Mouse (Mus musculus) lung, embryonic 15.5 days (tissue): Measurements from ENCODE around the gene Eral1. TPM values are rescaled to one million over a fixed set of nuclear protein-coding genes. Genes with fewer than 3 reads are reported as not detected.
A peak's percentile ranks its signal among the peaks of the same experiment; 100 is the strongest.
"Not testable (repeated sequence)": the region's sequence is repeated elsewhere in the genome, so short reads cannot be mapped to it uniquely, and the experiment has no call there.

Experiments
- ATAC-seq: fragments of 200-750 bp; cut with Nextera tagmentation; 2 replicates; pipeline ENCODE4 v1.8.0; 2017; ENCODE audit warnings: moderate number of reproducible peaks, borderline replicate concordance; ENCODE audit not compliant: low FRiP score, low TSS enrichment; ENCODE audit errors: extremely low read depth
- H3K27ac ChIP-seq: fragments of 300-500 bp; sonication (generic); 2 replicates; pipeline ENCODE4 v1.5.1; 2015; ENCODE audit warnings: moderate library complexity, mild to moderate bottlenecking, inconsistent platforms
- H3K27me3 ChIP-seq: fragments of 300-500 bp; sonication (generic); 2 replicates; pipeline ENCODE4 v1.6.1; 2015; ENCODE audit warnings: inconsistent platforms
- H3K36me3 ChIP-seq: fragments of 300-500 bp; sonication (generic); 2 replicates; pipeline ENCODE4 v1.6.1; 2015; ENCODE audit warnings: inconsistent platforms
- H3K4me1 ChIP-seq: fragments of 300-500 bp; sonication (generic); 2 replicates; pipeline ENCODE4 v1.6.1; 2015; ENCODE audit warnings: inconsistent platforms
- H3K4me2 ChIP-seq: fragments of 300-500 bp; sonication (generic); 2 replicates; pipeline ENCODE4 v1.6.1; 2015; ENCODE audit warnings: inconsistent platforms, mild to moderate bottlenecking, moderate library complexity
- H3K4me3 ChIP-seq: fragments of 300-500 bp; sonication (generic); 2 replicates; pipeline ENCODE4 v1.5.1; 2015; ENCODE audit warnings: mild to moderate bottlenecking, inconsistent platforms
- H3K9ac ChIP-seq: fragments of 300-500 bp; sonication (generic); 2 replicates; pipeline ENCODE4 v1.6.1; 2015; ENCODE audit warnings: inconsistent platforms
- H3K9me3 ChIP-seq: fragments of 300-500 bp; sonication (generic); 2 replicates; pipeline ENCODE4 v1.6.1; 2016; ENCODE audit warnings: inconsistent platforms
- WGBS: fragments of 180-500 bp; shearing (Covaris S2); methylation state at CpG from one replicate; pipeline ENCODE4 v1.1.7; 2015; 5-methylcytosine and 5-hydroxymethylcytosine counted together
- polyA plus RNA-seq: library from polyadenylated mRNA; unstranded; fragments of >200 nt; fragmentation: Nextera tagmentation; extraction: Ambion mirVana; gene quantifications from 2 replicates; pipeline ENCODE4 v1.2.1, GENCODE M21; 2015

Gene Eral1
- polyA plus RNA-seq, 1 experiment from 2014 or later: 36.4 TPM

DNA sequence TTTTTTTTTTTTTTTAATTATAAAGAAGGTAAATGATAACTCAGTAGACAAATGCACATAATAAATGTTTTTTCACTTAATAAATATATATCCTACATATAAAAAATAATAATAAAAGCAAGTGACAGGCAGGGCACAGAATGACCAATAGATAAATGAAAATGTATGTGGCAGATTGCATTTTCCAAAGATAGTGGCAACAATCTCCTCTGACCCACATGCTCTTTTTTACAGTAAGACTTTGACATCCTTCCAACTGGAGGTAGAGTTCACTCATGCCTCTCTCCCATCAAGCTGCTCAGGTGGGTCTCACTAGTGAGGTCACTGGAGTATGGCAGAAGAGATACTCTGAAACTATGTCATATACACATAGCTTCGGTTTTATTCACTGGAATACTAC is 17.6 kb downstream of the Eral1 start:
- Histone ChIP-seq H3K27ac (no peak overlapping the region), H3K27me3 (no peaks in the 10 kb centered on the region), H3K4me3 (no peak overlapping the region), H3K4me1 (no peaks in the 10 kb centered on the region), H3K9me3 (no peaks in the 10 kb centered on the region), H3K4me2 (no peak overlapping the region), H3K36me3 (peaks cover 19% of the 10 kb centered on the region; the same call in 1 of the 2 replicates), H3K9ac (no peak overlapping the region)
- 74% methylated on average over 1 of the region's 1 CpGs for WGBS
- no peak for ATAC-seq

DNA sequence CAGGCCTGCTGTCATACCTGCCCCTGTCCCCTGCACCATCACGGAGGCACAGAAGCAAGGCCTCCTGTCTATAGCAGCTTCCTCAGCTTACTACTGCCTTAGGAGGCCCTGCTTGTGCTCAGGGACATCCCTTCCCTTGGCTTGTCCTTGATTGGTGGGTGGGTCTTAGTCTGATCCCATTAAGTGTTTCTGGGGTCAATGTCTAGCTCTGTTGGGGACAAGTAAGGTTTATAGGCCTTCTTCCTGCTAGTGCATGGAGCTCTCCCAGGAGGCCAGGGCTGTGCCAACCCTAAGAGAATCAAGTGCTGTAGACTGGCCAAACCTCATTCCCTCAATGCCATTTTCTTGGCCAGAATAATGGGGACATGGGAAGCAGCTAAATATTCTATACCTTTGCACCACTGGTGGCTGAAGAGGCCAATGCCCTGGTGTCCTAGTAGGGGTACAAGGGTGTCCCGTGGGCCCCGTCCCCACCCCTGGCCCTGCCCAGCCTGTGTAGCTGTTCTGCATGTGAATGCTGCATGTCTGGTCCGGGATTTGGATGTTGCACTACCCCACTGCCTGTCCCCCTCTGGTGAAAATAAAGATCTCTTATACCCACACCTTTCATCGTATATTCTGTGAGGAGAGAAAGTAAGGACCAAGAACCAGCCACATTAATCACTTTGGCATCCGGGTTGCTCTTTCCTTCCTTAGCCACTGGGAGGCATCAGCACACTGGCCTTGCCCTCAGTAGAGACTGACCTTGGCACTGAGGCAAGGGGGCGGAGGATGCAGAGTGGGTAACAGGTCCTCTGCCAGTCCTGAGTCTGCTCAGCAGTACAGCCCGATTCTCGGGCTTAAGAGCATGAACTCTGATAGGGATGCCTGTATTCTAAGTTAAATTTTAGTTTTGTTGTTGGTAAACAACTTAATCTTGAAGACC is 20.1 kb downstream of the Eral1 start:
- no peak overlapping the region for H3K4me3 ChIP-seq
- 48% methylated on average over 9 of the region's 9 CpGs for WGBS
- H3K4me1 ChIP-seq: no peaks in the 10 kb centered on the region

DNA sequence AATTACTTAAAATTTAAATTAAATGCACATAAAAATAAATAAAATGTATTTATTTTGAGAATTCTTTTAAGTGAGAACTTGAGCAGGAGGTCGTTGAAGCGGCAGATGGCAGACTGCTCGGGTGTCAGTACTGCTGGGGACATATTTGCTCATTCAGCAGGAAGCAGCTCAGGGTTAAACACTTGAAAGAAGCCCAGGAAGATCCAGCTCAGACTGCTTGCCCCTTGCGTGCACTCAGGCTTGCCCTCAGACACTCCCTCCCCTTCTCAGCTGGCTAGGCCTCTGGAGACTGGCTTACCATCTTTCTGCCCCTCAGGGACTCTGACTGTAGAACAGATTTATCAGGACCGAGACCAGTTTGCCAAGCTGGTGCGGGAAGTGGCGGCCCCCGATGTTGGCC is 23.2 kb downstream of the Eral1 start:
- H3K36me3 ChIP-seq: peaks cover 38% of the 10 kb centered on the region; the same call in 1 of the 2 replicates
- H3K9me3 ChIP-seq: no peaks in the 10 kb centered on the region
- H3K4me3 ChIP-seq: no peak overlapping the region
- 72% methylated on average over 8 of the region's 8 CpGs for WGBS
- no peak overlapping the region for H3K27ac ChIP-seq
- no peak overlapping the region for H3K4me2 ChIP-seq
- H3K4me1 ChIP-seq: no peaks in the 10 kb centered on the region
- H3K27me3 ChIP-seq: no peaks in the 10 kb centered on the region
- no peak overlapping the region for H3K9ac ChIP-seq
- ATAC-seq: no peak

More for the DNA sequence above, 20.1 kb downstream of the Eral1 start:
- H3K9ac ChIP-seq: no peak overlapping the region
- H3K27me3 ChIP-seq: no peaks in the 10 kb centered on the region
- H3K27ac ChIP-seq: no peak overlapping the region
- no peak overlapping the region for H3K4me2 ChIP-seq
- H3K9me3 ChIP-seq: no peaks in the 10 kb centered on the region
- peaks cover 35% of the 10 kb centered on the region; the same call in 1 of the 2 replicates for H3K36me3 ChIP-seq
- peak; percentile 77; the same call in 1 of the 2 replicates for ATAC-seq

DNA sequence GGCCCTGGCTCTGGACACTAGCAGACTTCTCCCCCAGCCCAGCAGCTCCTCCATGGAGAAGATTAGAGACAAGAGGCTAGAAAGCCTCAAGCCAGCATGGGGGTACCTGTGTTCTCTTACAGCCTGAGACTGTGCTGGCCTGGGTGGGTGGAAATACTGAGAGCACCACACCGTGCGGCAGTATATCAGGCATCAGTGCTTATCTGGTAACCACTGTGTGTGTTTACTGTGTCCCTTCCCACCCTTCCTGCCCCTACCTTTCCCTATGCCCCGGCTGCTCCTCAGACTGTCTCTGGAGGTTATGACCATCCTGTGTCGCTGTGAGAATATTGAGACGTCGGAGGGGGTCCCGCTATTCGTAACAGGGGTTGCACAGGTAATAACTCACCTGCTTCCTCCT is 27.1 kb downstream of the Eral1 start:
- Histone ChIP-seq H3K27me3 (no peaks in the 10 kb centered on the region), H3K4me1 (no peaks in the 10 kb centered on the region), H3K36me3 (peaks cover 29% of the 10 kb centered on the region; the same call in 1 of the 2 replicates), H3K27ac (no peak overlapping the region), H3K9ac (no peak overlapping the region), H3K9me3 (no peaks in the 10 kb centered on the region), H3K4me2 (no peak overlapping the region), H3K4me3 (no peak overlapping the region)
- ATAC-seq: no peak
- WGBS: 77% methylated on average over 8 of the region's 8 CpGs

DNA sequence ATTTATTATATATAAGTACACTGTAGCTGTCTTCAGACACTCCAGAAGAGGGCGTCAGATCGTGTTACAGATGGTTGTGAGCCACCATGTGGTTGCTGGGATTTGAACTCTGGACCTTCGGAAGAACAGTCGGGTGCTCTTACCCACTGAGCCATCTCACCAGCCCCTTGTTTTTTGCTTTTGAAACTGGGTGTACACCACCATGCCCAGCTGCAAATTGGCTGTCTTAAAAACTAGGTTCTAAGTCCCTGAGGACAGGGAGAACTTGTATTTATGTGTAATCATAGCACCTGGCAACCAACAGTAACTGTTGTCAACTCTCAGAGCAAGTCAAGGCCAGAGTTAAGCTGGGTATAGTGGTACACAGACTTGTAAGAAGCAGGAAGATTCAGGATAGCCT is 31.5 kb downstream of the Eral1 start:
- H3K36me3 ChIP-seq, ATAC-seq, H3K4me1 ChIP-seq, H3K9ac ChIP-seq, H3K27me3 ChIP-seq, H3K9me3 ChIP-seq, H3K4me3 ChIP-seq, H3K4me2 ChIP-seq, H3K27ac ChIP-seq: not testable (repeated sequence)
- whole genome bisulfite sequencing: 96% methylated on average over 4 of the region's 4 CpGs

DNA sequence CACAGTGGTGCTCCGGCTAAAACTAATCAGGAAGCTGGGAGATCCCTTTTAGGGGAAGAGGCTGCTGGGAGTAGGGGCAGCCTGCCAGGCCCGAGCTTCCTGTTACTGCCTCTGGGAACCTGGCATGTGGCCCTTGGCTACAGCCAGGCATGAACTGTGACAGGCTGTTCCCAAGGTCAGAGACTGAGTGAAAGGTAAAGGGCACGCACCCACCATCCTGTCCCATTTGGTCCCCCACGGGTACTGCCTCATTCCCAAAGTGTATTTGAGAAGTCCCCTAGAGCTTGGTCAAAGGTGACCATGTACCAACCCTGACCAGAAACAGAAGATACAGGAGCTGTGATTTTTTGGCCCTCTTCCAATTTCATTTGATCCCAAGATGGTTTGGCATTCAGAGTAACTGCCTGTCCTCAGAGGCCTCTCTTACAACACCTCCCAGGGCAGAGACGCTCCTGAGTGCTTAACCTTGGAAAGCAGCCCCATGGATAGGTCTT is 35.4 kb downstream of the Eral1 start:
- H3K4me1 ChIP-seq: peaks cover 7% of the 10 kb centered on the region; the same call in 1 of the 2 replicates
- H3K9me3 ChIP-seq: no peaks in the 10 kb centered on the region
- 0 out of 2 replicates have a peak, but pooled peaks cover 6% of the 10 kb centered on the region for H3K36me3 ChIP-seq
- no peak overlapping the region for H3K4me2 ChIP-seq
- no peak for ATAC-seq
- H3K4me3 ChIP-seq: no peak overlapping the region
- H3K27me3 ChIP-seq: no peaks in the 10 kb centered on the region
- no peak overlapping the region for H3K9ac ChIP-seq
- H3K27ac ChIP-seq: 0 out of 2 replicates have a peak overlapping the region, but pooled peaks have one; percentile 58
- 62% methylated on average over 5 of the region's 5 CpGs for WGBS

DNA sequence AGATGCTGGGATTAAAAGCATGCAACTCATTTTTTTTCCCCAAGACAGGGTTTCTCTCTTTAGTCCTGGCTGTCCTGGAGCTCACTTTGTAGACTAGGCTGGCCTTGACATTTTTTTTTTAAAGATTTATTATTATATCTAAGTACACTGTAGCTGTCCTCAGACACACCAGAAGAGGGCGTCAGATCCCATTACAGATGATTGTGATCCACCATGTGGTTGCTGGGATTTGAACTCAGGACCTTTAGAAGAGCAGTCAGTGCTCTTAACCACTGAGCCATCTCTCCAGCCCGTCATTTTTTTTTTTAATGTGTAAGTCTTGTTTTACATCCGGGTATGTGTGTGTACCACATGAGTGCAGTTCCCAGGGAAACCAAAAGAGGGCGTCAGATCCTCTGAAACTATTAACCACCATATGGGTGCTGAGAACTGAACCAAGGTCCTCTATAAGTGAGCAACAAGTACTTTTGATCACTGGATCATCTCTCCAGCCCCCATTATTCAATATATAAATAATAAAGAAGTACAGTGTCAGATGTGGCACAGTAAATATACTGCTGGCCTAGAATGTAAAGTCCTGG is 37.8 kb downstream of the Eral1 start:
- H3K4me1 ChIP-seq: peaks cover 24% of the 10 kb centered on the region
- H3K9ac ChIP-seq, ATAC-seq, H3K4me3 ChIP-seq, H3K36me3 ChIP-seq, H3K9me3 ChIP-seq, H3K27me3 ChIP-seq, H3K27ac ChIP-seq, H3K4me2 ChIP-seq: not testable (repeated sequence)
- 90% methylated on average over 4 of the region's 4 CpGs for WGBS

DNA sequence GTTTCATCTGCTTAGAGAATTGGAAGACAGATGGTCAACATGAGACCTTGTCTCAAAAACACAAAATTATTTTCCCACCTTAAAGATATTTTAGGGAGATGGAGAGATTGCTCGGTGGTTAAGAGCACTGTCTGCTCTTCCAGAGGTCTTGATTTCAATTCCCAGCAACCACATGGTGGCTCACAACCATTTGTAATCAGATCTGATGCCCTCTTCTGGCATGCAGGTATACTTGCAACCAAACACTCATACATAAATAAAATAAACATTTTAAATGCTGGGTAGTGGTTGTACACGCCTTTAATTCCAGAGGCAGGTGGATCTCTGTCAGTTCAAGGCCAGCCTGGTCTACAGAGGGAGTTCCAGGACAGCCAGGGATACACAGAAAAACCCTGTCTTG is 39.3 kb downstream of the Eral1 start:
- no peaks in the 10 kb centered on the region for H3K27me3 ChIP-seq
- peaks cover 34% of the 10 kb centered on the region for H3K4me1 ChIP-seq
- ATAC-seq: no peak
- H3K27ac ChIP-seq: no peak overlapping the region
- H3K4me2 ChIP-seq: no peak overlapping the region
- 49% methylated on average over 2 of the region's 2 CpGs for WGBS
- no peak overlapping the region for H3K4me3 ChIP-seq
- H3K36me3 ChIP-seq: 0 out of 2 replicates have a peak, but pooled peaks cover 6% of the 10 kb centered on the region
- no peaks in the 10 kb centered on the region for H3K9me3 ChIP-seq
- H3K9ac ChIP-seq: no peak overlapping the region

DNA sequence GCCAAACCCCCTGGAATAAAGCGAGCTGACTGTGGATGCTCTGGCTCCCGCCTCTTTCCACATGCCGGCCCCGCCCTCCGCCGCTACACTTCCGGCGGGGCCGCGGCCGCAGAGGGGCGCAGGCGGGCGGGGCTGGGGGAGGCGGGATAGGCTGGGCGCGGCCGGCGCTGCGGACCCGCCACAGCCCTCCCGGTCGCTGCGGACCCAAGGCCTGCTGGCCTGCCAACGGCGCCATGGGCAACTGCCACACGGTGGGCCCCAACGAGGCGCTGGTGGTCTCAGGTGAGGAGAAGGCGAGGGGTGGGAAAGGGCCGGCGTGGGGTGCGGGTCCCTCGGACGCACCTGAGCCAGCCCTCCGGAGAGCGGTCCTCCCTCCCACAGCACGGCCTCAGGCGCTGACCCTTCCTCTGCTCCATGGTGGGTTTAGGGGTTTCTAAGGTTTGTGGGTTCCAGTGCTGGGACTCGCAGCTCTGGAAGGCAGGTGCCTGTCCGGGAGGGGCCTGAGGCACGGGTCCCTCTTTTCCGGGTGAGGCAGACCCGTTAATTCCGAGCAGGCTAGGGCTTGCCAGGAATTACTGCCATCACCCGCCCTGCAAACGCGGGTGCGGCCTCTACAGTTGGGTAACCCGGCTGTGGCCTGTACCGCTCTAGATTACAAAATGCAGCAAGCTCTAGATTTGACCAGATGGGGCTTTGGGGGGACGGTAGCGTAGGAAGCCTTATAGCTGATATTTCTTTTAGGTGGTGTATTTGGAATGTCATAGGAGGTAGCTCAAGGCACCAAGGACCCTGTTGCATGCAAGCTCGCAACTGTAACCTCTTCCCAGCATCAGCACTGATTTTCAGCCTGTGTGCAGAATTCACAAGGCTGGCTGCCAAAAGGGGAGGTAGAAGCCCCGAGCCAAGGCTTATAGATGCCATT is 42.1 kb downstream of the Eral1 start, which contains the start of gene Flot2:
Flot2 (plus strand) TSS at position 101 of the 922 bp plus-strand sequence.
- peak within 1 kb of the TSS; percentile 87 for H3K27ac ChIP-seq
- 2% methylated on average over 53 of the region's 55 CpGs for WGBS
- H3K4me3 ChIP-seq: peak within 1 kb of the TSS; percentile 93
- peak within 1 kb of the TSS; percentile 94 for H3K4me2 ChIP-seq
- H3K4me1 ChIP-seq: peaks cover 34% of the 10 kb centered on the region
- H3K27me3 ChIP-seq: no peaks in the 10 kb centered on the region
- peak within 1 kb of the TSS; percentile 90 for H3K9ac ChIP-seq
- peaks cover 14% of the 10 kb centered on the region; the same call in 1 of the 2 replicates for H3K36me3 ChIP-seq
- ATAC-seq: peak; percentile 87
- no peaks in the 10 kb centered on the region for H3K9me3 ChIP-seq

DNA sequence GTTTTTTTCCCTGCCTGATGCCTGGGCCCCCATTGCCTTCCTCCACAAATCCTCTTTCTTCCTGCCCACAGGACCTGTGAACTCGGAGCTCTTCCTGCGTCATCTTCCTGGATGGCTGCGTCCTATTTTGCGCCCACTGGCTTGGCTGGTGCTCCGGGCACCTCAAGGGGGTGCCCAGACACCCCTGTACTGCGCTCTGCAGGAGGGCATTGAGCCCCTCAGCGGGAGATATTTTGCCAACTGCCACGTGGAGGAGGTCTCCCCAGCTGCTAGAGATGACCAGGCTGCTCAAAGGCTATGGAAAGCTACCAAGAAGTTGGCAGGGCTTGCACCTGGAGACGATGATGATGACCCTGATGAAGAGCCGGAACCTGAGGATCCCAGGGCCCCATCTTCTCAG is 43.4 kb downstream of the Eral1 start:
- ATAC-seq: no peak
- H3K27me3 ChIP-seq: no peaks in the 10 kb centered on the region
- no peak overlapping the region for H3K9ac ChIP-seq
- H3K4me1 ChIP-seq: peaks cover 42% of the 10 kb centered on the region
- H3K4me2 ChIP-seq: no peak overlapping the region
- WGBS: 75% methylated on average over 10 of the region's 10 CpGs
- H3K9me3 ChIP-seq: no peaks in the 10 kb centered on the region
- H3K27ac ChIP-seq: no peak overlapping the region
- peaks cover 10% of the 10 kb centered on the region; the same call in 1 of the 2 replicates for H3K36me3 ChIP-seq
- H3K4me3 ChIP-seq: no peak overlapping the region

DNA sequence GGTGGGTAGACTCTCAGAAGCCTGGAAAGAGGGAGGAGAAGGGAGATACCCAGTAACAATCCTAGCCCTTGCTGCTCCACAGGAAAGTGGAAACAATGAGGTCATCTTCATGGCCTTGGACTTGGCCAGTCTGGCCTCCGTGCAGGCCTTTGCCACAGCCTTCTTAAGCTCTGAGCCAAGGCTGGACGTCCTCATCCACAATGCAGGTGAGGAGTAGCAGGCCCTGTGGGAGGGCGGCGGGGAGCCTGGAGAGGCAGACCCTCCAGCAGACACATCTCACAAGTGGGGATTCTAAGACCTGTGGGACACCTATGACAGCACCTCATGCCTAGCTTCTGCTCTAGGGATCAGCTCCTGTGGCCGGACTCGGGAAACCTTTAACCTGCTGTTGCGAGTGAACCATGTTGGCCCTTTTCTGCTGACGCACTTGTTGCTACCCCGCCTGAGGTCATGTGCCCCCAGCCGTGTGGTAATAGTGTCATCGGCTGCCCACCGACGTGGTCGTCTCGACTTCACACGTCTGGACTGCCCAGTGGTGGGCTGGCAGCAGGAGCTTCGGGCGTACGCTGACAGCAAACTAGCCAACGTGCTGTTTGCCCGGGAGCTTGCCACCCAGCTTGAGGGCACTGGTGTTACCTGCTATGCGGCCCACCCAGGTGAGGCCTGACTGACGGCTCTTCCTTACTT is 46.1 kb downstream of the Eral1 start:
- ATAC-seq: no peak
- H3K4me2 ChIP-seq: no peak overlapping the region
- WGBS: 92% methylated on average over 23 of the region's 23 CpGs
- H3K4me3 ChIP-seq: no peak overlapping the region
- no peaks in the 10 kb centered on the region for H3K27me3 ChIP-seq
- no peak overlapping the region for H3K9ac ChIP-seq
- peaks cover 15% of the 10 kb centered on the region for H3K36me3 ChIP-seq
- no peak overlapping the region for H3K27ac ChIP-seq
- H3K9me3 ChIP-seq: no peaks in the 10 kb centered on the region
- H3K4me1 ChIP-seq: peaks cover 50% of the 10 kb centered on the region
